Mouse (Mus musculus): Measurements from ENCODE around the gene Sdf2. TPM values are rescaled to one million over a fixed set of nuclear protein-coding genes. Genes with fewer than 3 reads are reported as not detected.

The Sdf2 gene
- 111 and 138 TPM in 2 replicates for polyA plus RNA-seq (2012; rRNA removed)

DNA sequence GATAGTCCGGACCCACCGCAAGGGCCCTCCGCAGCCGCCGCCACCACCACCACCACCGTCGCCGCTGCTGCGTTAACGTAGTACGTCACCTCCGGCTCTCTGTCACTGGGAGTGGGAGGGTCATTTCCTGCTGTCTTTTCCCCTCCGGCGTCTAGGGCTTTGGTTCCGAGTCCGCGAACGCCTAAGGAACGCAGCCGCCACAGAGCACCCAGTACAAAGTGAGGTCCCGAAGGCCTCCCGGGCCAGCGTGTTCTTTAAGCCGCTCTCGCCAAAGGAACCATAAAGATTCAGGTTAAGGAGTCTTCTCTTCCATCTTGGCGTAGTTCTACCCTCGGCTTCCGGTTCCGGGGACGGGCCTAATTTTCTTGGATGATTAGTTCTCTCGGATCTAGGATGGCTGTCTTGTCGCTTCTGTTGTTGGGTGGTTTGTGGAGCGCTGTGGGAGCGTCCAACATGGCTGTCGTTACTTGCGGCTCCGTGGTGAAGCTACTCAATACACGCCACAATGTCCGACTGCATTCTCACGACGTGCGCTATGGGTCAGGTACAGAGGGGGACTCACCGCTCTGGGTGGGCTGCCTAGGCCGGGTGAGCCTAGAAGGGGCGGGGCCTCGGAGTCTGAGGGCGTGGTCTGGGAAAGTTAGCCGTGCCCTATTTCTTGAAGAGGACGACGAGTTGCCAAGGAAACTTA, at the start of gene Sdf2, which contains the start of gene Supt6:
Gene Sdf2, plus strand, starts transcription at position 120 of the 691 bp plus-strand sequence.
Gene Supt6, minus strand, starts transcription at position 361 of the 691 bp plus-strand sequence.
- peak; percentile 76 for DNase-seq (ENCODE audit: low spot score)

DNA sequence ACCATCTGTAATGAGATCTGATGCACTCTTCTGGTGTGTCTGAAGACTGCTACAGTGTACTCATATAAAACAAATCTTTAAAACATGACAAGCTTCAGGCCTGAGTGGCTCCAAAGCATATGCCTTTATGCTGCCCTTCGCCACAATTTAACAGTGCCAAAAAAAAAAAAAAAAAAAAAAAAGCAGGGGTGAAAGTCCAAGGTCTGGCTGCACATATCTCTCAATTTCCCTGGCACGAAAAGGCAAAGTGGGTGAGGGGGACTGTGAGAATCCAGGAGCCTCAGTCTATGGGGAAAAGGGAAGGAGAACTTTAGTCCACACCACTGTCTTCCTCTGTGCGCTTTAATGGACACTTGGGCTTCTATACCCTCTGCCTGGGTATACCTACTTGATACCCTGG, 43.2 kb upstream of the Sdf2 start:
- no peak for DNase-seq (ENCODE audit: low spot score)

DNA sequence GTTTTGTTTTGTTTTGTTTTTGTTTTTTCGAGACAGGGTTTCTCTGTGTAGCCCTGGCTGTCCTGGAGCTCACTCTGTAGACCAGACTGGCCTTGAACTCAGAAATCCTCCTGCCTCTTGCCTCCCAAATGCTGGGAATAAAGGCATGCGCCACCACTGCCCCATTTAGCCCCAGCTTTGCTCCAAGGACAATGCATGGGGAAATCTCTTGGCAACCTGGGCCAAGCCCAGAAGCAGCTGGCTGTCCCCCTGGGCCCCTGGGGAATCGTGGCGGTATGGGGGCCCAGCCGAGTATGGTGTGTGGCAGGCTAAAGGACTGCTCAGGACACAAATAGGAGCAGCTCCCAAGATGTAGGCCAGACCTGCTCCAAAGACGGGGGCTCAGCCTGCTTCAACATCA, 41.3 kb upstream of the Sdf2 start:
- no peak for DNase-seq (ENCODE audit: low spot score)

DNA sequence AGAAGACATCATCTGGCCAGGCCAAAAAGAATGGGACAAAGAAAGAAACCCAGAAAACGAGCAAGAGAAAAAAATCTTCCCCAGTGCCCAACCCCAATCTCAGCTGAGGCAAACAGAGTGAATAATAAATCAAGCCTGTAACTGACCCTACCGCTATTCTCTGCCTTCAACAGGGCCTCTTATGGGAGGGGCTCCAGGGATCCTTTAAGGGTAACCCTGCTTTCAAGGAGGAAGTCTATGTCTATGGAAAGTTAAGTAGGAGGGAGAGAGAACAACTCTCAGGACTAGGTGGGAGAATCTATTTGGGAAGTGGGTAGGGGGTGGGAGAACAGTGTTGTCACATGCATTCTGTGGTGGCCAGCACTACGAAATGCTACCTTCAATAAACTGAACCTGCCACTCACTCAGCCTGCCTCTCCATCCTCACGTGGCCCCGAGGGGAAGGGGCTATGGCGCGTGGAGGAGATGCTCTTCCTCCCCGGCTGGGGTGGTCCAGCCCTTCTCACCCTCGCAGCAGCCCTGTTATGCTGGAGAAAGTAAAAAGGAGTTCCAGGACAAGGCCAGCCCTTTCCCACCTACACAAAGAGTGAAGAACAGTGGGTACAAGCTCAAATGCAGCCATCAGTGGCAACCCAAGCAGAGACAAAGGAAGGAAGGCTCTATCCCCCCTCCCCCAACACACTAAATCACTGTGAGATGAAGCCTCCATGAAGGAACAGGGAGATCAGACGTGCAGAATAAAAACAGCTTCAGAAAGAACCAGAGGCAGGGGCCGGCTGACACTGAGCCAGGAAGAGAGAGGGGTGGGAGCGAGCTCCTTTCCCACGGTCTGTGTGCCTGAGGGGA, 40.0 kb upstream of the Sdf2 start:
- no peak for DNase-seq (ENCODE audit: low spot score)

DNA sequence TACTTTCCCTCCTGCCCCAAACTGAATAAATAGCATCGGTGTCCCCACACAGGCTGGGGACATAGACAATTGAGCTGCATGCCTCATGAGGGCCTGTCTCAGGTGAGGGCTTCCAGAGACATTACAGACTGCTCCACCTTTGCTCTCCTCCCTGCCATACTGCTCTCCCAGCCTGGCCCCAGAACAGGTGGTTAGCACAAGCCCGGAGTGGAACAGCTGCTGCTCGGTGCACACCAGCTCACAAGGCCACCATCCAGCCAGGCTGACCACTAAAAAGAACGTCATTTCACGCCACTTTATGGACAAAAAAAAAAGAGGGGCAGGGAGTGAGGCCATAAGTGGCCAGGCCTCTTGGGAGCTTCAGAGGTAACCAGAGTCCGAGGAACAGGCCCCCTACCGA, 38.4 kb upstream of the Sdf2 start:
- DNase-seq (ENCODE audit: low spot score) = no peak

DNA sequence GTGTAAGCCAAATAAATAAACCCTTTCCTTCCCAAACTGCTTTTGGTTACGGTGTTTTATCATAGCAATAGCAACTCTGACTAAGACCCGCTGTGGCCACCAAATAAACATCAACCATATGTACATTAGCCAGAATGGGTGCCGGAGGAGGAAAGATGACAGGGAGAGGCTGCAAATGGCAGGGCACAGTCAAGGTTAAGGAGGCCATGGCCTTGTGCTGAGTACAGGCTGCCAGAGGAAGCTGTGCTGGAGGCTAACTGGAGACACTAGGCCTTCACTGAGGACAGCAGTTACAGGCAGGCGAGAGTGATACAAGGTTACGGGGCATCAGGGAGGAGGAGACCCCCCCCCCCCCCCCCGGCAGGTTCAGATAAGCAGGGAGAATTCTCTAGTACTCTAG, 35.7 kb upstream of the Sdf2 start:
- no peak for DNase-seq (ENCODE audit: low spot score)

DNA sequence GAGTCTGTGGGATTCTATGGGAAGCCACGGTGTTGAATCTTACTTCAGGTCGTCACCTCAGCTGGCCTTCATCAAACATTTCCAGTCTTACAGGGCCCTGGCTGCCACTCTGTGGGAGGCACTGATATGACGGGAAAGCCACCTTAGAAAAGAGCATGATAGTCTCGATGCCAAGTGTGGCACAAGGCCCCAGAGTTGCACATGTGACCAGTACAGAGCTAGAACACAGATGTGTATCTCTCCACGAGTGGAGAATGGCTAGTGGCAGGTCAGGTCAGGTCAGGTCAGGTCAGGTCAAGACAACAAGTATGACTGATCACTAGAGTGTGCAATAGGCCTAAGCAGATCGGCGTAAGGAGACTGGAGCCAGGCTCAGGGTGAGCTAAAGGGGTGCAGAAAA, 34.9 kb upstream of the Sdf2 start:
- no peak for DNase-seq (ENCODE audit: low spot score)

DNA sequence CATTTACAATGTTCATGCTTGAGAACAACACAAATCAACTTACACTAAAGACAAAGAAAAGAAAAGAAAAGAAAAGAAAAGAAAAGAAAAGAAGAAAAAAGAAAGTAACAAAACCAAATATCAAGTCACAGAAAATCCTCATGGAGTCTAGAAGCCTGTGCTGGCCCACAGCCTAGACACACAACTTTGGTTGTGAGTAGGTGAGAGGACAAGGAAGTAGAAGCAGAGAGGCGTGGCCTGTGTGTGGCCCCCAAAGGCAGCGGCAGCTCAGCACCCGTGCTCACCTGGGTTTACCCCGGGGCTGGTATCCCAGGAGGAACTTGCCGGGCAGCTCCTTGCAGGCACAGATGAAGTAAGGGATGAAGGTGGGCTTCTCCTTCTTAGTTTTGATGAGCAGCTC, 34.0 kb upstream of the Sdf2 start:
- no peak for DNase-seq (ENCODE audit: low spot score)

DNA sequence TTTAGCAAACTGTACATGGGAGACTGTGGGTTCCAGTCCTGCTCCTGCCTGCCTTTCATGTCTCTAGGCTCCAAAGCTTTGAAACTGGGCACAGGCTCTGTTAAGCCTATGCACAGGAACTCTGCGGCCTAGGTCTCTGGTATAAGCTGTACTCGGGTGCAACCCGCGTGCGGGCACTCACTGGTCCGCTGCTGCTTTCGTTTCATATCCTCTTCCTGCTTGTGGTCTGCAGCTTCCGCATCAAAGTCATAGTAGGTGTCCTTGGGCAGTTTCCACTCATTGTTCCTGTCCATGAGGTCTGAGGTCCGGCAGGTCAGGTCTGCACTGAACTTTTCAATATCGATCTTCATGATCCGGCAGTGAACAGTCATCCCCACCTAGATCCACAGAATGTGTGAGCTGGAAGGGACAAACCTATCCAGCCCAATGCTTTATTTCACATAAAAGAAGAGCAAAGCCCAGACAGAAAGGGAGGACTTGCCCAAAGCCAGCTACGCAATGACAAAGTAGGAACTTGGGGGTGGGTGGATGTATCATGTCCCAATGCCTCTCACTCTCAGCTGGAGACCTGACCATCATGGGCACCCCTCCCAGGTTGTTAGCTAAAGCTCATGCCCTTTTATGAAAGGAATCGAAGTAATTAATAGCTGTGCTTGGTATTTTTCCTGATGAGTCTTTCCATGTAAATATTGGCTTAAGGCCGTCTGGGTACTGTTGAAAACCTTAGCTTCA, 32.3 kb upstream of the Sdf2 start:
- no peak for DNase-seq (ENCODE audit: low spot score)

DNA sequence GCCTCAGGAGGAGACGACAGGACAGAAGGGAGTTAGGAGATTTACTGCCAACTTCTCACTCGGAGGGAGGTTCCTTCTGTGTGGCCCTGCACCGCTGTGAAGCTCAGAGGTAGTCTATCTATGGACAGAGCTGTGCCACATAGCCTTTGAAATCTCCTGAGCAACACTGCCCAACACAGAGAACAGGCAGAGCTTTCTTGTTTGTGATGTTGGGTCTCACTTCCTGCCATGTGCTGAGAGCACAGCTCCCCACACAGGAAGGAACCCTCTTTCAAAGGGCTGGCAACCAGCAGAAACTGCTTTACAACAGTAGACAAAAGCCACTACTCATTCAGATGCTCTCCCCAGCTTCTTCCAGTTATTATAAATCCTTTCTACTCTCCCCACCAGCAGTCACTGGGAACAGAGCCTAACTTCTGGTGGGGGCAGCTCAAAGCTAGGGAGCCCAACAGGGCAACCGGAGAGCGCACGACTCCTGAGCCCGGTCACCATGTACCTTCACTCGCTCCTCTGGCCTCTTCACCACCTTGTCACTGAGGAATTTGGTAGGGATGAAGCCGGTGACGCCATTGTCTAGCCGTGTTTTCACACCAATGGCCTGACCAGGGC, 29.7 kb upstream of the Sdf2 start:
- DNase-seq (ENCODE audit: low spot score) = no peak

DNA sequence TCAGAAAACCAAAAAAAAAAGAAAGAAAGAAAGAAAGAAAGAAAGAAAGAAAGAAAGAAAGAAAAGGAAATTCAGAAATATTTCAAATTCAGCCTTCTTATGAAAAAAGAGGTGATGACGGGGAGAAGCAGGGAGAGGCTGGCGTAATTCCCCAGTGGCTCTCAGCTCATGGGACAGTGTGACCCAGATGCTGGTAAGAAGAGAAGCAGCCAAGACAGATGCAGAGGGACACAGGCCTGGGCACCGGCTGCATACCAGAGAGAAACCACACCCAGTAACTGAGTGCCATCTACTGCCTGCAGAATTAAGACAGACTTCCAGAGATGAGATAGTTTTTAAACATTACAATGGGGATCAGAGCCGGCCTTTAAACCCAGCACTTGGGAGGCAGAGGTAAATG, 22.0 kb upstream of the Sdf2 start:
- DNase-seq (ENCODE audit: low spot score) = no peak

DNA sequence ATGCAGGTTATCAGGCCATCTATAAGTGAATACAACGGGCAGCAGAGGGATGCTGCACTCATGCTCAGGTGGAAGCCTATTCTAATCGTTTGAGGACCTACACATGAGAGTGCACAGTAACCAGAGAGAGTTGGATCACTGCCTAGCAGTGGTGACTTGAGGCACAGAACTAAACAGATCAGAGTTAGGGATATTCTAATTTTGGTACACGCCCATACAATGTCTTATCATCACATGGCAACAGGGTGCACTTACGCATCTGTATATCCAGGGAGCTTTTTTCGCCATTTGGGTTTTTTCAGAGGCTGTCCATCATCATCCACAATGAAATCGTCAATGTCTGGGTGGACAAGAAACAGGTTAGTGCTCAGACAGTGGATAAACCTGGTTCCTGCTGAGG, 14.0 kb upstream of the Sdf2 start:
- no peak for DNase-seq (ENCODE audit: low spot score)

DNA sequence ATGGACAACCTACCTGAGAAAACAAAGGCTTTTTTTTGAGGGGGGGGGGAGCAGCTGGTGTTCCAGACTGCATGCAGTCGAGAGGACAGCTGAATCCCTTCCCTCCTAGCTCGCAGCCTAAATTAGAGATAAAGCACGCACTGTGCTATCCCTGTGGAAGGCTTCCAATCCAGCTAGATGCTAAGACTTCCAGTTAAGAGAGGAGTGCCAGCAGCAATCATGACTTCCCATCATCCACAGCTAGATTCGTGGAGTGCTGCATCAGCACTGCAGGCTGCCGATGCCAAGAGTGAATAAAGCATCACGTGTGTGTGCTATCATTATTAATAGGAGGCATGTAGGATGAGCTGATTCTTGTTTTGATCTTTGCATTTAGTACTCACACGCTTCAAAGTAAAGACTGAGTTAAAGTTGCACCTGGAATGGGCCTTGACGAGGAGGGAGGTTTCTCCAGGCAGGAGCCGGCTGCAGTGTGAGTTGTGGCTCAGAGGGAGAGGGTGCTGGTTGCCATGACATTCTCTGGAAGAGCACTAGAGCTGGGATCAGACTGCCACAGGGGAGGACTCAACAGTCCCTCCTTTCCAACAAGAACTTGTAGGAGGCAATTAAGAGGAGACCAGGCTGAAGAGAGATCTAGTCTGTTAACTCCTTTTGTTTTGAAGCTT, 5.2 kb upstream of the Sdf2 start:
- DNase-seq (ENCODE audit: low spot score) = no peak

DNA sequence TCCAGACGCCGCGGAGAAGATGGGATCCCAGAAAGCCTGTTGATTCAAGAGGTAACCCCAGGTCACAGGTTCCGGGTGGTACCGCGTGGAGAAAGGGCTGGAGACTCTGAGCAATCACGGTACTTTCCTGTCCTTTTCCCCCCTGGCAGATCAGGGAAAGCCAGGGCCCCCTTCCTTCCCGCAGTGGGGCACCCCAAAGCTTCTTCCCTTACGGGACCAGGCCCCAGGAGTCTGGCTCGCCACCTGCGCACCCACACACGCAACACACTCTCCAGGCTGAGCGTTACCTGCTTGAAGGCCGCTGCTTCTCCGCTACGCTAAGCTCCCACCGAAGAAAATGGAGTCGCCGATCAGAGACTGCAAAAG, 302 bp upstream of the Sdf2 start:
- no peak for DNase-seq (ENCODE audit: low spot score)

DNA sequence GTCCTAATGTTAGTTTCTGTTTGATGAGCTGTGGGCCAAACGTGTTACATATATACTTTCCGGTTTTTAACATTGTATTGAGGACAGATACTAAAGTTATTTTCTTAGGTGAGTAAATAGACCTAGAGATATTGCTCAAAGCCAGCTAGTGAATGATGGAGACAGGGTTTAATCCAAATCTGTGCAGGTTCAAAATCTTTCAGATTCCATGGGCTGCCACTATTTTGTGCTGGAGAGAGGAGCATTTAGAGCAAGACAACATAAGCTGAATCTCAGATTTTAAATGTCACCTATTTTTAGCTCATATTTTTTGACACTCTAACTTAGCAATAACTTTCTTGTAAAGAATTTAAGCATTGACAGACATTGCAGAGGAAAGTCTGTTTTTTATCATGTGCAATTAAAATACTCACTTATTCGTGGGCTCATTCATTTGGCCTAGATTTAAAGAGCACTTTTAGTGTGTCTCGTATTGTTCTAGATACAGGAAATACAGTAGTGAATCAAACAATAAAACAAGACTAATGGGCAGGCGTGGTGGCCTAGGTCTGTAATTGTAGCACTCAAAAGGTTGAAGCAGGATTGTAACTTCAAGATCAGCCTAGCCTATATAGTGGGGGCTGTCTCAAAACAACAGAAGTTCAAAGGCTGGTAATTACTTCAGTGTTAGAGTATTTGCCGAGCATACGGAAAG, 919 bp downstream of the Sdf2 start:
- DNase-seq (ENCODE audit: low spot score) = no peak

DNA sequence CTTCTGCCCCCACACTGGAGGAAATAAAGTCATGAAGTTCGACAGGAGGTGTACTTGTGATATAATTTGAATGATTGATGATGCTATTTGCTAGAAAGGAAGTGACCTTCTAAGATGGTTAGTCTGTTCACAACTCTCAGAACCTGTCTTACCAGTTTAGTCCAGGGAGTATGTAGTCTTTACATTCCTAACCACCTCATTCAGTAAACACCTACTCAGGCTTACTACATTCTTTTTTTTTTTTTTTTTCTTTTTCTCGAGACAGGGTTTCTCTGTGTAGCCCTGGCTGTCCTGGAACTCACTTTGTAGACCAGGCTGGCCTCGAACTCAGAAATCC, 1.4 kb downstream of the Sdf2 start:
- DNase-seq (ENCODE audit: low spot score) = no peak

DNA sequence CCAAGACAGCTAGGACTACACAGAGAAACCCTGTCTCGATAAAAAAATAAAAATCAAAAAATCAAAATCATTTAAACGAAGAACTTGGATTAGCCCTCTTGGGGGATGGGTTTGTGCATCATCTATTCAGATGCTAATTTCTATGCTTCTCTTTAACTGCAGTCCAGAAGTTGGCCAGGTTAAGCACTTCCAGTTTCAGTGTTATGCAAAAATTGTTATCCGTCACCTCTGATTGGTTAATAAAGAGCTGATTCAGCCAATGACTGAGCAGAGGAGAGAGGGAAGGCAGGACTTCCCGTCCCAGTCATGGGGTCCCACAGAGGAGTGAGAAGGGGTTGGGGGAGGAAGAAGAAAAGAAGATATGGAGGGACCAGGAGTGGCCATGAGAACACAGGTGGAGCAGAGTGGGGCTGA, 2.2 kb downstream of the Sdf2 start:
- no peak for DNase-seq (ENCODE audit: low spot score)

DNA sequence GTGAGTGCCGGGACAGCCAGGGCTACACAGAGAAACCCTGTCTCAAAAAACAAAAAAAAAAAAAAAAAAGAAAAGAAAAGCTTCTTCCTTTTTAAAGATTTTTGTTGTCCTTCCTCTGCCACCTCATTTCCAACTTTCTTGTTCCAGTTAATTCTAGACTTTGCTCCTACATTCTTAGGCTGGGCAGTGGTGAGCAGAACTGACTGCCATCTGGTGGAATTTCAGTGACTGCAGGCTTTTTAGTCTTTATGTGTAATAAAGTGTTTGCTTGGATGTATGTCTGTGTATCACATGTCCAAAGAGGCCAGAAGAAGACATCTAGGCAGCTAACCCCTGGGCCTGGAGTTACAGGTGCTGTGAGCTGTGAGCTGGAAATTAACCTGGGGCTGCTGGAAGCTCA, 11.1 kb downstream of the Sdf2 start:
- no peak for DNase-seq (ENCODE audit: low spot score)

DNA sequence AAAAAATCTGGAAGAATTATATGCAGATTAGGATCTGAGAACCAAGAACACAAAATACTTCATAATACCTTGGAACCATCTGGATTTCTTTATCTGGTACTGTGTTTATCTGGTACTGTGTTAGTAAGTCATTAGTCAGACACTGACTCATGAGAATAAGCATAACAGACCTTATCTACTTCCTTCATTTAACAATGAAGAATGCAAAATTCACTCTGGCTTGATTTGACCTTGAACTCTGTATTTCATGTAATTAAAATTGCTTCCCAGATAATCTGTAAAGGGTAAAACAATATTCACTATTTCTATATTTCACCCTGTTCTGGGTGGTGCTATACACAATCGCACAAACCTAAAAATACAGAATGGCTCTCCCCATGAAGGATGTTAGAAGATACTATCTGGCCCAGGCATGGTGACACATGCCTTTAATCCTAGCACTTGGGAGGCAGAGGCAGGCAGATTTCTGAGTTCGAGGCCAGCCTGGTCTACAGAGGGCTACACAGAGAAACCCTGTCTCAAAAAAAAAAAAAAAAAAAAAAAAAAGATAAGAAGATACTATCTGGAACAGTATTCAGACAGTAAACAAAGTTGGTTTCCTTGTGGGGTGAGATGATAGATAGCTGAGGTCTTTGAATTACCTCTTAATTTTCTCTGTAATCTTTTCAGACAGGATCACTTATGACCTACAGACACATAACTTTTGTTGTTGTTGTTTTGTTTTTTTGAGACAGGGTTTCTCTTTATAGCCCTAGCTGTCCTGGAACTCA, 15.1 kb downstream of the Sdf2 start:
- DNase-seq (ENCODE audit: low spot score) = no peak
